Mouse (Mus musculus) myocyte (in vitro differentiated cells): Measurements from ENCODE around the gene Tdg. TPM values are rescaled to one million over a fixed set of nuclear protein-coding genes. Genes with fewer than 3 reads are reported as not detected.
A peak's percentile ranks its signal among the peaks of the same experiment; 100 is the strongest.

Experiments used
- H3K27me3 ChIP-seq: one replicate; pipeline ENCODE4 v1.6.1; 2011; ENCODE audit not compliant: control insufficient read depth, insufficient read depth, insufficient read length
- H3K36me3 ChIP-seq: one replicate; pipeline ENCODE4 v1.6.1; 2011; ENCODE audit not compliant: control insufficient read depth, insufficient read depth
- H3K4me2 ChIP-seq: one replicate; pipeline ENCODE4 v1.6.1; 2011; ENCODE audit warnings: low read depth, control low read depth
- H3K4me3 ChIP-seq: one replicate; pipeline ENCODE4 v1.5.1; 2011; ENCODE audit warnings: mild to moderate bottlenecking, control low read depth, moderate library complexity
- H3K79me2 ChIP-seq: one replicate; pipeline ENCODE4 v1.6.1; 2011; ENCODE audit not compliant: control insufficient read depth, insufficient read depth
- H3ac ChIP-seq: one replicate; pipeline ENCODE4 v1.6.1; 2011; ENCODE audit not compliant: control insufficient read depth, insufficient read length
- CEBPB ChIP-seq: IDR thresholded peaks from 2 replicates; pipeline ENCODE4 v1.6.1; 2011; ENCODE audit warnings: mild to moderate bottlenecking, moderate library complexity; ENCODE audit not compliant: poor library complexity, insufficient read depth, severe bottlenecking
- E2F4 ChIP-seq: IDR thresholded peaks from one replicate; pipeline ENCODE4 v1.6.1; 2011; ENCODE audit warnings: mild to moderate bottlenecking, control low read depth, moderate library complexity; ENCODE audit not compliant: insufficient read depth
- MAX ChIP-seq: IDR thresholded peaks from one replicate; pipeline ENCODE4 v1.6.1; 2011; ENCODE audit warnings: low read depth, mild to moderate bottlenecking, control low read depth
- MYOD1 ChIP-seq, 3 experiments: IDR thresholded peaks; one replicate each; pipeline ENCODE4 v1.6.1; 2011; ENCODE audit warnings: control low read depth in 2 of 3, low read depth in 2 of 3, mild to moderate bottlenecking in 2 of 3, moderate library complexity in 1 of 3; ENCODE audit not compliant: insufficient read length in 2 of 3, control insufficient read depth in 1 of 3
- MYOG ChIP-seq, 3 experiments: IDR thresholded peaks; one replicate each; pipeline ENCODE4 v1.6.1; 2011; ENCODE audit warnings: control low read depth in 2 of 3, low read depth in 2 of 3, mild to moderate bottlenecking in 2 of 3; ENCODE audit not compliant: insufficient read length in 2 of 3, control insufficient read depth in 1 of 3, insufficient read depth in 1 of 3
- POLR2A ChIP-seq: IDR thresholded peaks from one replicate; pipeline ENCODE4 v1.6.1; 2011; ENCODE audit warnings: low read depth, mild to moderate bottlenecking, control low read depth, moderate library complexity; ENCODE audit not compliant: insufficient read length
- POLR2AphosphoS2 ChIP-seq: IDR thresholded peaks from one replicate; pipeline ENCODE4 v1.6.1; 2011; ENCODE audit warnings: low read depth, control low read depth; ENCODE audit not compliant: insufficient read length
- REST ChIP-seq: IDR thresholded peaks from one replicate; pipeline ENCODE4 v1.6.1; 2011; ENCODE audit warnings: mild to moderate bottlenecking, control low read depth, moderate library complexity; ENCODE audit not compliant: insufficient read depth, insufficient read length
- SRF ChIP-seq: IDR thresholded peaks from one replicate; pipeline ENCODE4 v1.6.1; 2011; ENCODE audit warnings: low read depth; ENCODE audit not compliant: control insufficient read depth, insufficient read length
- TCF12 ChIP-seq: IDR thresholded peaks from one replicate; pipeline ENCODE4 v1.6.1; 2011; ENCODE audit warnings: mild to moderate bottlenecking, control low read depth; ENCODE audit not compliant: poor library complexity, insufficient read depth, severe bottlenecking
- TCF3 ChIP-seq: IDR thresholded peaks from one replicate; pipeline ENCODE4 v1.6.1; 2011; ENCODE audit warnings: low read depth, control low read depth; ENCODE audit not compliant: insufficient read length
- USF1 ChIP-seq: IDR thresholded peaks from one replicate; pipeline ENCODE4 v1.6.1; 2011; ENCODE audit warnings: low read depth, mild to moderate bottlenecking, control low read depth, moderate library complexity
- polyA plus RNA-seq: library from polyadenylated mRNA; unstranded; fragments of >200 nt; fragmentation: generic; extraction: Trizol; gene quantifications from one replicate; pipeline ENCODE4 v1.2.1, GENCODE M21; 2012; ENCODE audit warnings: missing spikeins

The Tdg gene
- polyA plus RNA-seq, 1 experiment: 18.2 TPM

DNA sequence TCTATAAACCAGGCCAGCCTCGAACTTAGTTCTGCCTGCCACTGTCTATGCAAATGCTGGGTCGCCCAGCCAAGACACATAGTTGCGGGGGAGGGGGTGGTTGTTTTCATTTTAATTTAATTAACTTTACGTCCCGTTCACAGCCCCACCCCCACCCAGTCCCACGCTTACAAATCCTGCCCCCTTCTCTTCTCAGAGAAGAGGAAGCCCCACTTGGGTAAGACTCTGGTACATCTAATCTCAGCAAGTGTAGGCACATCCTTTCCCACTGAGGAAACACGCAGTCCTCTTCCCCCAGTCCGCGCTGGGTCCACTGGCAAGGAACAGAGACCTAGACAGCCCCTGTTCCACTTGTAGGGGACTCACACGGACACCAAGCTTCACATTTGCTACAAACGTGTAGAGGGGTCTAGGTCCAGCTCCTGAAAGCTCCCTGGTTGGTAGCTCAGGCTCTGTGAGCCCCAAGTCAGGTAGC, 480 bp upstream of the Tdg start:
- no peak for TF ChIP-seq E2F4
- TF ChIP-seq POLR2AphosphoS2: no peak
- no peak for TF ChIP-seq USF1
- TF ChIP-seq POLR2A: no peak
- TF ChIP-seq REST: no peak
- no peak for TF ChIP-seq MYOD1 (IDR thresholded peaks at IDR 0.05; ENCODE audit: control insufficient read depth in 1 of 3, insufficient read length in 2 of 3, low read depth in 2 of 3)
- no peak for TF ChIP-seq SRF
- TF ChIP-seq TCF12: no peak
- no peak for TF ChIP-seq CEBPB
- no peak for TF ChIP-seq MYOG (IDR thresholded peaks at IDR 0.05; ENCODE audit: control insufficient read depth in 1 of 3, insufficient read depth in 1 of 3, insufficient read length in 2 of 3, low read depth in 2 of 3)
- no peak for TF ChIP-seq MAX
- TF ChIP-seq TCF3: no peak
- H3K4me3 ChIP-seq: peak overlapping the region; percentile 50
- H3K27me3 ChIP-seq: no peaks in the 10 kb centered on the region
- H3ac ChIP-seq: peak overlapping the region; percentile 67
- H3K4me2 ChIP-seq: peak overlapping the region; percentile 93
- peaks cover 42% of the 10 kb centered on the region for H3K79me2 ChIP-seq
- peaks cover 9% of the 10 kb centered on the region for H3K36me3 ChIP-seq

DNA sequence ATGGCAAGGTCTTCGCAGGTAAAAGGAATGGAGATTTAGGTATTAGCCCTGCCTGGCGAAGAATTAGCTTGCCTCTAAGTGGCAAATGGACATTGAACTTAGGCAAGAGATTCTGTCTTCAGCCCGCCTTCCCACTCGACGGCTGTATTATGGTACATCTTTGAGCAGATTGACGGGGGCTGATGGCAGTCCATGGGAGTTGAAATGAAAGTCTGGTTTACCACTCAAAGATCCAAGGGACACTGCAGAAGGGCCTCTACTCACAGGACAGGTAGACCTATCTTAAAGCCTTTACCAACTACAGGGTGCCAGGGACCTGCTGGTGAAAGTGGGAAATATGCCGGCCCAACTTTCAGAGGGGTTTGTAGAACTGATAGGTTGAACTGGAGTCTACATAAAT, 869 bp downstream of the Tdg start:
- peak overlapping the region; percentile 67 for H3ac ChIP-seq
- peaks cover 11% of the 10 kb centered on the region for H3K36me3 ChIP-seq
- peak overlapping the region; percentile 91 for H3K4me2 ChIP-seq
- TF ChIP-seq CEBPB: no peak
- TF ChIP-seq TCF3: no peak
- TF ChIP-seq MYOD1 (IDR thresholded peaks at IDR 0.05; ENCODE audit: control insufficient read depth in 1 of 3, insufficient read length in 2 of 3, low read depth in 2 of 3): no peak
- TF ChIP-seq SRF: no peak
- TF ChIP-seq TCF12: no peak
- no peak for TF ChIP-seq MYOG (IDR thresholded peaks at IDR 0.05; ENCODE audit: control insufficient read depth in 1 of 3, insufficient read depth in 1 of 3, insufficient read length in 2 of 3, low read depth in 2 of 3)
- TF ChIP-seq E2F4: no peak
- TF ChIP-seq USF1: no peak
- TF ChIP-seq POLR2A: no peak
- no peak for TF ChIP-seq POLR2AphosphoS2
- TF ChIP-seq REST: no peak
- no peak for TF ChIP-seq MAX
- peak overlapping the region; percentile 50 for H3K4me3 ChIP-seq
- peaks cover 55% of the 10 kb centered on the region for H3K79me2 ChIP-seq
- H3K27me3 ChIP-seq: no peaks in the 10 kb centered on the region

- TF ChIP-seq POLR2A (no peak), SRF (no peak), MAX (no peak), E2F4 (no peak), MYOD1 (IDR thresholded peaks at IDR 0.05; ENCODE audit: control insufficient read depth in 1 of 3, insufficient read length in 2 of 3, low read depth in 2 of 3) (no peak), USF1 (no peak), MYOG (IDR thresholded peaks at IDR 0.05; ENCODE audit: control insufficient read depth in 1 of 3, insufficient read depth in 1 of 3, insufficient read length in 2 of 3, low read depth in 2 of 3) (no peak), REST (no peak), CEBPB (no peak), TCF3 (no peak), POLR2AphosphoS2 (no peak), TCF12 (no peak)
- H3K4me3 ChIP-seq: peak overlapping the region; percentile 50
- peaks cover 11% of the 10 kb centered on the region for H3K36me3 ChIP-seq
- no peak overlapping the region for H3ac ChIP-seq
- peak overlapping the region; percentile 91 for H3K4me2 ChIP-seq
- peaks cover 61% of the 10 kb centered on the region for H3K79me2 ChIP-seq
- no peaks in the 10 kb centered on the region for H3K27me3 ChIP-seq
These were observed 1.5 kb downstream of the Tdg start for GRCm38 (mm10) chr10:82631133-82631532.

- Histone ChIP-seq H3K4me3 (no peak overlapping the region), H3K4me2 (no peak overlapping the region), H3K27me3 (no peaks in the 10 kb centered on the region), H3K79me2 (peaks cover 76% of the 10 kb centered on the region), H3K36me3 (peaks cover 20% of the 10 kb centered on the region), H3ac (no peak overlapping the region)
- TF ChIP-seq MAX (no peak), USF1 (no peak), MYOD1 (IDR thresholded peaks at IDR 0.05; ENCODE audit: control insufficient read depth in 1 of 3, insufficient read length in 2 of 3, low read depth in 2 of 3) (no peak), TCF3 (no peak), POLR2AphosphoS2 (no peak), E2F4 (no peak), REST (no peak)
These were observed 3.1 kb downstream of the Tdg start for GRCm38 (mm10) chr10:82632496-82633280.
